In the genomic region with DNA sequence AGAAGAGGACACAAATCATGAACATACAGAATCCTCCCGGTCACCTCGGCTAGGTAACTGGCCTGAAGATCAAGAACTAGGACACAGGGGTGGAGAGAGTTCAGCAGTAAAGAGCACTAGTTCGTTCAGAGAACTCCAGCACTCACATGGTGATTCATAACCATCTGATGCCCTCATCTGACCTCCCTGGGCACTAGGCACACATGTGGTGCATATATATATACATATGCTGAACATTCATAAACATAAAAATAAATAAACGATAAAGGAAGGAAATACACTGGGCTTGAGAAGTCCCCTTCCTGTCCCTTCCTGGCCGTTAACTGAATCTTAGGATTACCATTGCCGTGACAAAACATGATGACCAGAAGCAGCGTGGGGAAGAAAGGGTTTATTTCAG, we compare ENCODE assay signal across 15 mouse cellular contexts.
"Had no signal": no experiment of that assay in that cellular context is flagged by ENCODE, and none has a peak within 500 bp of the region (broad histone marks: within the 10 kb centered on the region; RNA-seq: fewer than 3 reads in every experiment).

No protein-coding gene starts in this region.

- H3K9ac ChIP-seq: liver, embryonic 15.5 days; lung, embryonic 14.5 days; neural tube, embryonic 12.5 days had no signal

- DNase-seq: kidney, adult 9 months; kidney, postnatal 10 days; kidney, postnatal 4 days; lung, embryonic 14.5 days; lung, postnatal 10 days; midbrain, embryonic 14.5 days; thymus, adult 2 months; thymus, postnatal 25 days had no signal

- H3K27me3 ChIP-seq: liver, embryonic 15.5 days; neural tube, embryonic 12.5 days had no signal

- H3K9me3 ChIP-seq: limb, embryonic 10.5 days; liver, embryonic 15.5 days; neural tube, embryonic 12.5 days had no signal

- H3K27ac ChIP-seq: left cerebral cortex, adult 2 months; limb, embryonic 10.5 days; liver, embryonic 15.5 days; neural tube, embryonic 12.5 days; stomach, postnatal 0 days had no signal

- H3K4me3 ChIP-seq: left cerebral cortex, adult 2 months; limb, embryonic 10.5 days; liver, embryonic 15.5 days; neural tube, embryonic 12.5 days had no signal

- H3K36me3 ChIP-seq: limb, embryonic 10.5 days; liver, embryonic 15.5 days; neural tube, embryonic 12.5 days had no signal

- ATAC-seq: intestine, postnatal 0 days had no signal

- H3K4me2 ChIP-seq: liver, embryonic 11.5 days; liver, embryonic 15.5 days; lung, embryonic 14.5 days; neural tube, embryonic 12.5 days had no signal

- H3K4me1 ChIP-seq: limb, embryonic 10.5 days; neural tube, embryonic 12.5 days had no signal
